Mouse (Mus musculus): ENCODE data around the gene Hoxc9. TPM values are rescaled to one million over a fixed set of nuclear protein-coding genes. Genes with fewer than 3 reads are reported as not detected.

The Hoxc9 gene
- polyA plus RNA-seq, 1 experiment from 2014 or later = 0.06 TPM

DNA sequence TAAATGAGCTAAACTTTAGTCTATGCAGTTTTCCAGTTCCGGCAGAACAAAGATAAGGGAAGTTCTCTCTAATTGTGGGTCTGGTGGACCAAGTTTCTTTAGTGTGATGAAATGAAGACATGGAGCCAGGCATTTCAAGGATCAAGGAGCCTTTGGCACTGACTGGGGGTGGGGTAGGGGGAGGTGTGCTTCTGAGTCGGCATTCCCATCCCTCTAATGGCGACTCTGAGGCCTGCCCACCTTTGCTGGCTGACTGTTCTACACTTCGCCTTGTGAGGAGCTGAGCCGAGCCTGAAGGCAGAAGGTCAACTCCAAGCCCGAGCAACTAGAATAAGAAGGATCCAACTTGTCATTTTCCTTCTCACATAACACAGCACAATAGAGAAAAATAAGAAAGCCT, 14.5 kb upstream of the Hoxc9 start:
- Histone ChIP-seq H3K4me2 (no peak overlapping the region), H3K9ac (no peak overlapping the region)

GRCm38 (mm10) chr15:102962492-102962891, 13.7 kb upstream of the Hoxc9 start:
- Histone ChIP-seq H3K27me3 (replicated peaks) (peaks cover 89% of the 10 kb centered on the region), H3K9ac (no peak overlapping the region), H3K27ac (no peak overlapping the region), H3K4me3 (replicated peaks) (no peak overlapping the region), H3K9me3 (no peaks in the 10 kb centered on the region), H3K4me2 (no peak overlapping the region), H3K36me3 (no peaks in the 10 kb centered on the region), H3K4me1 (peaks cover 8% of the 10 kb centered on the region; the same call in 1 of the 2 replicates)
- 2% methylated on average over 13 of the region's 13 CpGs for WGBS
- ATAC-seq (ENCODE audit: insufficient read depth, low FRiP score, low read depth) = no peak

More for the DNA sequence above, 14.5 kb upstream of the Hoxc9 start:
- H3K4me1 ChIP-seq = peaks cover 5% of the 10 kb centered on the region; the same call in 1 of the 2 replicates
- H3K27ac ChIP-seq = no peak overlapping the region
- H3K27me3 ChIP-seq (replicated peaks) = peaks cover 89% of the 10 kb centered on the region
- no peak overlapping the region for H3K4me3 ChIP-seq (replicated peaks)
- no peak for ATAC-seq (ENCODE audit: insufficient read depth, low FRiP score, low read depth)
- no peaks in the 10 kb centered on the region for H3K9me3 ChIP-seq
- WGBS = 4% methylated on average over 6 of the region's 6 CpGs
- no peaks in the 10 kb centered on the region for H3K36me3 ChIP-seq

DNA sequence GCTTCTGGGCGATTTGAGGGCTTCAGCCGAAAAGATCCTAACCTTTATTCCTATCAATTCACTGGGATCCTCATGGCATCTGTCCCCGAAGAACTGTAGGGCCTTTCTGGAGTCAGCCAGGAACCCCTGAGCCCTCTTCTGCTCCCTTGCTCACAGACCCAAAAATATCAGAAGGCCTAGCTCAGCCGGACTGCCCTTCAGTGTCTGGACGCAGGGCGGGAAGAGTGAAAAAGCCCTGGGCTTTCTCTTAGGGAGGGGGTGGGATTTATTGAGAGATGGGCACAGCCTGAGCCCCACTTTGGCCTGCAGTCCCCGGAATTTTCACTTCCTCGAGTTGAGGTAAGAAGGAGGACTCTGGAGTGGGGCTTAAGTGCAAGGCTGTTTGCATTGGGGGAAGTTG, 13.0 kb upstream of the Hoxc9 start:
- Histone ChIP-seq H3K4me3 (replicated peaks) (no peak overlapping the region), H3K27me3 (replicated peaks) (peaks cover 88% of the 10 kb centered on the region), H3K9me3 (no peaks in the 10 kb centered on the region), H3K27ac (no peak overlapping the region), H3K4me1 (peaks cover 8% of the 10 kb centered on the region; the same call in 1 of the 2 replicates), H3K36me3 (no peaks in the 10 kb centered on the region), H3K4me2 (no peak overlapping the region), H3K9ac (no peak overlapping the region)
- no peak for ATAC-seq (ENCODE audit: insufficient read depth, low FRiP score, low read depth)
- WGBS = 4% methylated on average over 8 of the region's 8 CpGs

GRCm38 (mm10) chr15:102963671-102964640, 12.3 kb upstream of the Hoxc9 start:
- H3K4me3 ChIP-seq (replicated peaks) = no peak overlapping the region
- no peak for ATAC-seq (ENCODE audit: insufficient read depth, low FRiP score, low read depth)
- H3K4me1 ChIP-seq = peaks cover 8% of the 10 kb centered on the region; the same call in 1 of the 2 replicates
- no peak overlapping the region for H3K27ac ChIP-seq
- 4% methylated on average over 28 of the region's 28 CpGs for WGBS
- H3K9me3 ChIP-seq = no peaks in the 10 kb centered on the region
- H3K36me3 ChIP-seq = no peaks in the 10 kb centered on the region
- peaks cover 87% of the 10 kb centered on the region for H3K27me3 ChIP-seq (replicated peaks)
- no peak overlapping the region for H3K9ac ChIP-seq
- H3K4me2 ChIP-seq = no peak overlapping the region

DNA sequence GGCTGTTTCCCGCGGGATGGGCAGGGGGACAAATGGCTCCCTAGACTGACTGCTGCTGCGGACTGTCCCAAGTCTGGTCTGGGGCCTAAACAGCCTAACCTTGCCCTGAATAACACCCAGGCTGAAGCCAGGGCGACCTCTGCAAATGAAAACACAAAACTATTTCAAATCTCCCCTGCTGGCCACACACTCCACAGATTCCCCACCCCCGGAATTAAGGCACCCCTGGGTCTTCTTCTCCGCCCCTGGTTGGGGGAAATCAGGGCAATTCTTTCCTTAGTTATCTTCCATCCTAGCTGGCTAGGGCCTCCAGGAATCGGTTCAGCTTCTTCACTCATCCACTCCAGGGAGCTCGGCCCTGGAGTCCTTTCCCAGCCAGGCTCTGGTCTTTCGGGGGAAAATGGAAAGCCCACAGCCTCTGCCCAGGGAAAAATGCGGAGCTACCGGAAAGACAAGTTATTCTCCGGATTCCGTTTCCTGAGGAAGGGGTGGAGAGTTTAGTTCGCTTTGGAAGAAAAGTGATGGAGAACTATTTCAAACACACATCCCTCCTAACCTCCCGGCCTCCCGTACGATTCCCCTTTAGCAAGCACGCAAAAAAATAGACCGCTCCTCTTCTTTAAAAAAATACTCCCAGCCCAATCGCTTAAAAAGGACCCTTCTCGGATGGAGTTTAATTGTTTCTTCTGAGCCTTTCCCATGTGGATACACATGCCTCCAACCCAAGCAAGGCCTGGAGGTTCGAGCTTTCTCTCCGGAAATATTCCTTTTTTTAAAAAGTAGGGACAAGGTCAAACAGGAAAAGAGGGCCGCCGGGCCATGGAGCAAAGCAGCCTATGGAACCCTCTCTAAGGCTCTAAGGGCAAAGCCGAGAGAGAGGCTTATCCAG, 11.0 kb upstream of the Hoxc9 start:
- no peaks in the 10 kb centered on the region for H3K36me3 ChIP-seq
- ATAC-seq (ENCODE audit: insufficient read depth, low FRiP score, low read depth) = no peak
- H3K4me2 ChIP-seq = no peak overlapping the region
- WGBS = 5% methylated on average over 26 of the region's 26 CpGs
- H3K9ac ChIP-seq = no peak overlapping the region
- H3K4me1 ChIP-seq = peaks cover 8% of the 10 kb centered on the region; the same call in 1 of the 2 replicates
- H3K27me3 ChIP-seq (replicated peaks) = peaks cover 91% of the 10 kb centered on the region
- H3K27ac ChIP-seq = no peak overlapping the region
- no peak overlapping the region for H3K4me3 ChIP-seq (replicated peaks)
- H3K9me3 ChIP-seq = no peaks in the 10 kb centered on the region

DNA sequence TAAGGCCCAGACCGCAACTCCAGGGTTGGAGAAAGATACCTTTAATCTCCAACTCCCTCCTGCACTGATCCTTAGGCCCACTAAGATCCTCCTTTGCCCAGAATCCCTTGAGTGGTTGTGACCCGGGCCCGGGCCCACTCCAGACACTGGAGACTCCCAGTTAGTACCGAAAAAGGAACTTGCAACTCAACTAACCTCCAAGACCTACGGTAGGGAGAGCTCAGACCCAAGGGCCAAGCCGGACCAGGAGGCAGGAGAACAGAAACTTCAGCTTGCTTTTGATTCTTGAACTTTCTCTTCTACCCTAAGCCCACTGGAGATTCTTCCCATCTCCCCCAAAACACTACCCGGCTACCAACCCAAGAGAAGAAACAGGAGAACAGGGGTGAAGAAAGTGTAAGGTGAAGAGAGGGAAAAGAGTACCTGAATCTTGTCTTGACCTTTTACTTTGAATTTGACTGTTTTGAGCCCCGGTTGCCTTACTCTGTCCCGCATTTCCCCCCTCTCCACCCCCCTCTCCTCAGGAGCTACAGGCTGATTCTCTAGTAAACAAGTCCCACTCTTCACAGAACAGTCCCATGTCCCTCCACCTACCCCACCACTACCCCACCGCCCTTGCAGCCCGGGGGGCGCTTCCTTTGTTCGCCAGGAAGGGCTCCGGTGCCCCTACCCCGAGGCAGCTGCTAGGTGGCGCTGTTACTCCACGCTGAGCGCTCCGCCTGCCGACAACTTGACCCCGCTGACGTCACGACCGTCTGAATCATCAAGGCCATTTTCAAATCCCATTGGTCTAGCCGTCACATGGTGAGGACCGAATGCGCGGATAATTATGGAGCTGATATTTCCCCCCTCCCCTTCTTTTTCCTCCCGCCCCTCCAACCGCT, 10.1 kb upstream of the Hoxc9 start:
- H3K4me2 ChIP-seq = peak overlapping the region; percentile 40

GRCm38 (mm10) chr15:102966776-102967311, 9.4 kb upstream of the Hoxc9 start, which contains the start of gene Hoxc10:
TSS of gene Hoxc10 (plus strand) at chr15:102966796.
- peak within 1 kb of the TSS; percentile 14; the same call in 1 of the 2 replicates for H3K4me3 ChIP-seq (replicated peaks)
- H3K27ac ChIP-seq = no peak within 1 kb of the TSS
- peak within 1 kb of the TSS; percentile 40 for H3K4me2 ChIP-seq
- ATAC-seq (ENCODE audit: insufficient read depth, low FRiP score, low read depth) = peak; percentile 27; the same call in 1 of the 2 replicates
- no peaks in the 10 kb centered on the region for H3K36me3 ChIP-seq
- H3K9me3 ChIP-seq = no peaks in the 10 kb centered on the region
- H3K27me3 ChIP-seq (replicated peaks) = peaks cover 93% of the 10 kb centered on the region
- peaks cover 8% of the 10 kb centered on the region; the same call in 1 of the 2 replicates for H3K4me1 ChIP-seq
- H3K9ac ChIP-seq = no peak within 1 kb of the TSS
- 2% methylated on average over 27 of the region's 27 CpGs for WGBS

More for the DNA sequence above, 10.1 kb upstream of the Hoxc9 start:
- peaks cover 8% of the 10 kb centered on the region; the same call in 1 of the 2 replicates for H3K4me1 ChIP-seq
- H3K27me3 ChIP-seq (replicated peaks) = peaks cover 92% of the 10 kb centered on the region
- WGBS = 4% methylated on average over 29 of the region's 30 CpGs
- H3K9me3 ChIP-seq = no peaks in the 10 kb centered on the region
- ATAC-seq (ENCODE audit: insufficient read depth, low FRiP score, low read depth) = no peak
- no peaks in the 10 kb centered on the region for H3K36me3 ChIP-seq
- H3K27ac ChIP-seq = no peak overlapping the region
- H3K4me3 ChIP-seq (replicated peaks) = peak overlapping the region; percentile 14; the same call in 1 of the 2 replicates
- no peak overlapping the region for H3K9ac ChIP-seq

- H3K27ac ChIP-seq = no peak within 1 kb of the TSS
- H3K4me2 ChIP-seq = peak within 1 kb of the TSS; percentile 40
- H3K9ac ChIP-seq = no peak within 1 kb of the TSS
- no peak for ATAC-seq (ENCODE audit: insufficient read depth, low FRiP score, low read depth)
- H3K27me3 ChIP-seq (replicated peaks) = peaks cover 97% of the 10 kb centered on the region
- 6% methylated on average over 12 of the region's 12 CpGs for WGBS
- H3K4me1 ChIP-seq = peaks cover 8% of the 10 kb centered on the region; the same call in 1 of the 2 replicates
- H3K4me3 ChIP-seq (replicated peaks) = peak within 1 kb of the TSS; percentile 14; the same call in 1 of the 2 replicates
- H3K36me3 ChIP-seq = no peaks in the 10 kb centered on the region
- no peaks in the 10 kb centered on the region for H3K9me3 ChIP-seq
Observed at GRCm38 (mm10) chr15:102967312-102967510, 9.0 kb upstream of the Hoxc9 start, which contains the start of gene Hoxc5. TSS of gene Hoxc5 (plus strand) at chr15:102967443.

- 2% methylated on average over 34 of the region's 34 CpGs for WGBS
- no peak overlapping the region for H3K27ac ChIP-seq
- H3K4me2 ChIP-seq = no peak overlapping the region
- H3K4me1 ChIP-seq = peaks cover 8% of the 10 kb centered on the region; the same call in 1 of the 2 replicates
- no peak overlapping the region for H3K9ac ChIP-seq
- H3K9me3 ChIP-seq = no peaks in the 10 kb centered on the region
- H3K27me3 ChIP-seq (replicated peaks) = peaks cover 97% of the 10 kb centered on the region
- no peak overlapping the region for H3K4me3 ChIP-seq (replicated peaks)
- H3K36me3 ChIP-seq = no peaks in the 10 kb centered on the region
- ATAC-seq (ENCODE audit: insufficient read depth, low FRiP score, low read depth) = no peak
Observed at GRCm38 (mm10) chr15:102967511-102968397, 8.5 kb upstream of the Hoxc9 start.

DNA sequence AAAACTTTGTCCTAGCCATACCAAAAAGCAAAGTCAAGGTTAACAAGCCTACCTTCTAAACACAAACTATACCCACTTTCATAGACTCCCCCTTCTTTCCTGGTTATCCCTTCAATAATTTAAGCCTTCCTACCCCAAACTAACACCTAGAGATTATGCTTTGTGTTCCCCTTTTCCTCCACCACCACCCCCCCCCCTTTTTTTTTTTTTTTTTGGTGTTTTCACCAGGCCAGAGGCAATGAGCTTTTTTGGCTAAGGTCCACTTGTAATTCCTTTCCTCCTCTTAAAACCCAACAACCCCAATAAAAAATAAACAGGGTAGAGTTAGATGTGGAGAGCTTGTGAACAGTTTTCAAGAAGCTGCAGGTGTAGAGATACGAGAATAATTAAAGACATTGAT, 6.9 kb upstream of the Hoxc9 start:
- no peak for ATAC-seq (ENCODE audit: insufficient read depth, low FRiP score, low read depth)
- Histone ChIP-seq H3K27ac (no peak overlapping the region), H3K36me3 (no peaks in the 10 kb centered on the region), H3K9ac (no peak overlapping the region), H3K4me1 (peaks cover 8% of the 10 kb centered on the region; the same call in 1 of the 2 replicates), H3K4me3 (replicated peaks) (no peak overlapping the region), H3K4me2 (no peak overlapping the region), H3K9me3 (no peaks in the 10 kb centered on the region), H3K27me3 (replicated peaks) (peaks cover 98% of the 10 kb centered on the region)
- WGBS = 27% methylated on average over 1 of the region's 1 CpGs

All from stomach, embryonic 15.5 days (tissue).